Mouse (Mus musculus) forelimb bud, embryonic 11.5 days (tissue): ENCODE results near the gene Ferd3l.

Experiments
- DNase-seq: peaks from one replicate; pipeline ENCODE4 v3.0.0-alpha.2; 2012; ENCODE audit warnings: low read depth, low spot score

The Ferd3l gene

GRCm38 (mm10) chr12:33928331-33929192 is at the start of gene Ferd3l:
Gene Ferd3l (plus strand): TSS chr12:33928425.
- DNase-seq, result no peak

- no peak for DNase-seq
These were observed 34.3 kb upstream of the Ferd3l start for GRCm38 (mm10) chr12:33893956-33894355.

GRCm38 (mm10) chr12:33894621-33895020 is 33.6 kb upstream of the Ferd3l start:
- DNase-seq, result peak; percentile 62

- DNase-seq, result no peak
These were observed 1.5 kb upstream of the Ferd3l start for GRCm38 (mm10) chr12:33926751-33927150.

GRCm38 (mm10) chr12:33927334-33928098 is 709 bp upstream of the Ferd3l start:
- no peak for DNase-seq

- no peak for DNase-seq
These were observed 24.6 kb downstream of the Ferd3l start for GRCm38 (mm10) chr12:33952843-33953242.

- no peak for DNase-seq
These were observed 26.8 kb downstream of the Ferd3l start for GRCm38 (mm10) chr12:33954931-33955565.

GRCm38 (mm10) chr12:33955606-33956295 is 27.5 kb downstream of the Ferd3l start:
- peak; percentile 75 for DNase-seq

- no peak for DNase-seq
These were observed 28.6 kb downstream of the Ferd3l start for GRCm38 (mm10) chr12:33956576-33957399.

- peak; percentile 96 for DNase-seq
These were observed 29.4 kb downstream of the Ferd3l start, which contains the start of gene Twist1 for GRCm38 (mm10) chr12:33957400-33958240. Gene Twist1 (plus strand): TSS chr12:33957671.

- DNase-seq, result no peak
These were observed 30.3 kb downstream of the Ferd3l start for GRCm38 (mm10) chr12:33958241-33959194.

GRCm38 (mm10) chr12:33959206-33959605 is 31.0 kb downstream of the Ferd3l start:
- DNase-seq, result no peak

GRCm38 (mm10) chr12:33959846-33960245 is 31.6 kb downstream of the Ferd3l start:
- no peak for DNase-seq

GRCm38 (mm10) chr12:33961013-33961412 is 32.8 kb downstream of the Ferd3l start:
- no peak for DNase-seq

GRCm38 (mm10) chr12:33962118-33962772 is 34.0 kb downstream of the Ferd3l start:
- DNase-seq, result no peak

GRCm38 (mm10) chr12:33962773-33963130 is 34.5 kb downstream of the Ferd3l start:
- no peak for DNase-seq

- DNase-seq, result no peak
These were observed 35.6 kb downstream of the Ferd3l start for GRCm38 (mm10) chr12:33963671-33964369.
